Mouse (Mus musculus): ENCODE measurements around the gene Gm20481. TPM values are rescaled to one million over a fixed set of nuclear protein-coding genes. Genes with fewer than 3 reads are reported as not detected.
"Not testable (repeated sequence)": the region's sequence is repeated elsewhere in the genome, so short reads cannot be mapped to it uniquely, and the experiment has no call there.

Gene Gm20481
- polyA plus RNA-seq, 1 experiment from 2014 or later, result not detected

- no peaks in the 10 kb centered on the region for H3K9me3 ChIP-seq (ENCODE audit: control insufficient read depth)
- peak overlapping the region; percentile 32; the same call in 1 of the 2 replicates for H3K4me2 ChIP-seq (replicated peaks; ENCODE audit: low read depth)
- peak; percentile 62 for ATAC-seq
- 30% methylated on average over 4 of the region's 4 CpGs for WGBS
- H3K4me3 ChIP-seq (ENCODE audit: low read depth, low read length), result no peak overlapping the region
- peak overlapping the region; percentile 82 for H3K27ac ChIP-seq (ENCODE audit: low read depth, low read length)
- peaks cover 7% of the 10 kb centered on the region; the same call in 1 of the 2 replicates for H3K4me1 ChIP-seq (replicated peaks; ENCODE audit: control insufficient read depth, insufficient read depth, low read length)
- no peak overlapping the region for H3K9ac ChIP-seq (ENCODE audit: low read depth, low read length)
- no peak for TF ChIP-seq CTCF (IDR thresholded peaks at IDR 0.05; ENCODE audit: low read depth)
- H3K36me3 ChIP-seq (ENCODE audit: control insufficient read depth, insufficient read depth), result no peaks in the 10 kb centered on the region
- no peaks in the 10 kb centered on the region for H3K27me3 ChIP-seq (replicated peaks; ENCODE audit: control insufficient read depth, insufficient read depth, low read length)
These were observed 26.4 kb upstream of the Gm20481 start for GRCm38 (mm10) chr17:34943128-34943815.

- H3K4me3 ChIP-seq (ENCODE audit: low read depth, low read length), result no peak overlapping the region
- no peak for ATAC-seq
- TF ChIP-seq CTCF (IDR thresholded peaks at IDR 0.05; ENCODE audit: low read depth), result no peak
- H3K9ac ChIP-seq (ENCODE audit: low read depth, low read length), result no peak overlapping the region
- peaks cover 7% of the 10 kb centered on the region; the same call in 1 of the 2 replicates for H3K4me1 ChIP-seq (replicated peaks; ENCODE audit: control insufficient read depth, insufficient read depth, low read length)
- H3K27ac ChIP-seq (ENCODE audit: low read depth, low read length), result peak overlapping the region; percentile 82
- no peaks in the 10 kb centered on the region for H3K9me3 ChIP-seq (ENCODE audit: control insufficient read depth)
- 0 out of 2 replicates have a peak, but pooled peaks cover under 1% of the 10 kb centered on the region for H3K36me3 ChIP-seq (ENCODE audit: control insufficient read depth, insufficient read depth)
- H3K4me2 ChIP-seq (replicated peaks; ENCODE audit: low read depth), result no peak overlapping the region
- no peaks in the 10 kb centered on the region for H3K27me3 ChIP-seq (replicated peaks; ENCODE audit: control insufficient read depth, insufficient read depth, low read length)
These were observed 25.4 kb upstream of the Gm20481 start for GRCm38 (mm10) chr17:34944362-34944761.

DNA sequence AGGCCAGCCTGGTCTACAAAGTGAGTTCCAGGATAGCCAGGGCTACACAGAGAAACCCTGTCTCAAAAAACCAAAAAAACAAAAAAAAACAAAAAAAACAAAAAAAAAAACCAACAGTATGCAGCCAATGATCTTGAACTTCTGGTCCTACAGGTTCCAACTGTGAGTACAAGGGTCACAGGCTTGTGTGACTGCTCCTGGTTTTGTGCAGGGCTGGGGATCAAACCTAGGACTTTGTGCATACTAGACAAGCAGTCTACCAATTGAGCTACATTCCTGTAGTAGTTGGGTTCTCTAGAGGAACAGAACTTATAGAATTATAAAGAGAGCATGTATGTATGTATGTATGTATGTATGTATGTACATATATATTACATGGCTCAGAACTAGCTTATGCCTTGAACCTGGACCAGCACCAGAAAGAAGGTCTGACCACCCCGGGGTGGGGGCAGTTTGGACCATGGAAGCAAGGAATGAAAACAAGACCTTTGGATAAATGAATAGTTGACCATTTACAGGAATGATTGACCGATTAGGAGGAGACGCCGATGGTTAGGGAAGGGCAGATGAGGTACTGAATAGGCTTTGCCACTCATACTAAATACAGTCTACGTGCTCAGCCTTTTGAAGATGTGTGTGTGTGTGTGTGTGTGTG is 23.1 kb upstream of the Gm20481 start:
- Histone ChIP-seq H3K9me3 (ENCODE audit: control insufficient read depth) (no peaks in the 10 kb centered on the region), H3K4me1 (replicated peaks; ENCODE audit: control insufficient read depth, insufficient read depth, low read length) (peaks cover 6% of the 10 kb centered on the region), H3K9ac (ENCODE audit: low read depth, low read length) (no peak overlapping the region), H3K36me3 (ENCODE audit: control insufficient read depth, insufficient read depth) (0 out of 2 replicates have a peak, but pooled peaks cover 6% of the 10 kb centered on the region), H3K27me3 (replicated peaks; ENCODE audit: control insufficient read depth, insufficient read depth, low read length) (no peaks in the 10 kb centered on the region), H3K4me3 (ENCODE audit: low read depth, low read length) (no peak overlapping the region), H3K4me2 (replicated peaks; ENCODE audit: low read depth) (no peak overlapping the region), H3K27ac (ENCODE audit: low read depth, low read length) (no peak overlapping the region)
- WGBS, result 76% methylated on average over 5 of the region's 5 CpGs
- TF ChIP-seq CTCF (IDR thresholded peaks at IDR 0.05; ENCODE audit: low read depth), result no peak
- ATAC-seq, result no peak

GRCm38 (mm10) chr17:34947606-34948005 is 22.1 kb upstream of the Gm20481 start:
- TF ChIP-seq CTCF (IDR thresholded peaks at IDR 0.05; ENCODE audit: low read depth), result peak; percentile 75

DNA sequence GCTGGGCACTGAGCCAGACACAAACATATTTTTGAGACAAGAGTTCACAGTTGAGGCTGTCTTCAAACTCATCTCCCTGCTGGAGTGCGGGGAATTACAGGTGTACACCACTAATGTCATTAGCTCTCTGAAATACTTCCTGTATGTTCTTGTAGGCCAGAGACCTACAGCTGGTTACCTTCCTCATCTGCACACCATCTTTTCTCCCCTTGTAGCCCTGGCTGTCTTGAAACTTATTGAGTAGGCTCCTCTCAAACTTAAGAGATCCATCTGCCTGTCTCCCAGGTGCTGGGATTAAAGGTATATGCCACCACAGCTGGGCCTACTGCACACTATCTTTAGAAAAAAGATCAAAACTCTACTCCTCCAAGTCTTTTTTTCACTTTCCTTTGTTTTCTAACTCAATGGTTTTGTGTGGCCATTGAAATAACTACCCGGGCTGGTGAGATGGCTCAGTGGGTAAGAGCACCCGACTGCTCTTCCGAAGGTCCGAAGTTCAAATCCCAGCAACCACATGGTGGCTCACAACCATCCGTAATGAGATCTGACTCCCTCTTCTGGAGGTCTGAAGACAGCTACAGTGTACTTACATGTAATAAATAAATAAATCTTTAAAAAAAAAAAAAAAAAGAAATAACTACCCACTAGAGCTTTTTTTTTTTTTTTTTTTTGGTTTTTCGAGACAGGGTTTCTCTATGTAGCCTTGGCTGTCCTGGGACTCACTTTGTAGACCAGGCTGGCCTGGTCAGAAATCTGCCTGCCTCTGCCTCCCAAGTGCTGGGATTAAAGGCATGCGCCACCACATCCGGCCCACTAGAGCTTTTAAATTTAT is 20.8 kb upstream of the Gm20481 start:
- H3K4me3 ChIP-seq (ENCODE audit: low read depth, low read length); H3K9me3 ChIP-seq (ENCODE audit: control insufficient read depth); H3K27me3 ChIP-seq (replicated peaks; ENCODE audit: control insufficient read depth, insufficient read depth, low read length); H3K4me1 ChIP-seq (replicated peaks; ENCODE audit: control insufficient read depth, insufficient read depth, low read length); H3K9ac ChIP-seq (ENCODE audit: low read depth, low read length); H3K4me2 ChIP-seq (replicated peaks; ENCODE audit: low read depth); ATAC-seq; H3K36me3 ChIP-seq (ENCODE audit: control insufficient read depth, insufficient read depth): not testable (repeated sequence)
- 40% methylated on average over 8 of the region's 9 CpGs for WGBS
- H3K27ac ChIP-seq (ENCODE audit: low read depth, low read length), result peak overlapping the region; percentile 88
- TF ChIP-seq CTCF (IDR thresholded peaks at IDR 0.05; ENCODE audit: low read depth), result 0 out of 2 replicates have a peak, but pooled peaks have one; percentile 2

More at GRCm38 (mm10) chr17:34947606-34948005, 22.1 kb upstream of the Gm20481 start:
- WGBS, result 13% methylated on average over 8 of the region's 8 CpGs
- no peak for ATAC-seq
- Histone ChIP-seq H3K4me1 (replicated peaks; ENCODE audit: control insufficient read depth, insufficient read depth, low read length) (peaks cover 3% of the 10 kb centered on the region), H3K36me3 (ENCODE audit: control insufficient read depth, insufficient read depth) (0 out of 2 replicates have a peak, but pooled peaks cover 6% of the 10 kb centered on the region), H3K9ac (ENCODE audit: low read depth, low read length) (no peak overlapping the region), H3K27me3 (replicated peaks; ENCODE audit: control insufficient read depth, insufficient read depth, low read length) (no peaks in the 10 kb centered on the region), H3K4me2 (replicated peaks; ENCODE audit: low read depth) (no peak overlapping the region), H3K9me3 (ENCODE audit: control insufficient read depth) (no peaks in the 10 kb centered on the region), H3K4me3 (ENCODE audit: low read depth, low read length) (no peak overlapping the region), H3K27ac (ENCODE audit: low read depth, low read length) (no peak overlapping the region)

- Histone ChIP-seq H3K36me3 (ENCODE audit: control insufficient read depth, insufficient read depth) (0 out of 2 replicates have a peak, but pooled peaks cover 6% of the 10 kb centered on the region), H3K4me2 (replicated peaks; ENCODE audit: low read depth) (0 out of 2 replicates have a peak overlapping the region, but pooled peaks have one; percentile 17), H3K27me3 (replicated peaks; ENCODE audit: control insufficient read depth, insufficient read depth, low read length) (no peaks in the 10 kb centered on the region), H3K4me3 (ENCODE audit: low read depth, low read length) (no peak overlapping the region), H3K9ac (ENCODE audit: low read depth, low read length) (no peak overlapping the region), H3K4me1 (replicated peaks; ENCODE audit: control insufficient read depth, insufficient read depth, low read length) (no peaks in the 10 kb centered on the region; the same call in 1 of the 2 replicates), H3K9me3 (ENCODE audit: control insufficient read depth) (no peaks in the 10 kb centered on the region), H3K27ac (ENCODE audit: low read depth, low read length) (peak overlapping the region; percentile 88)
- WGBS, result 45% methylated on average over 4 of the region's 4 CpGs
- ATAC-seq, result no peak
- TF ChIP-seq CTCF (IDR thresholded peaks at IDR 0.05; ENCODE audit: low read depth), result no peak
These were observed 20.2 kb upstream of the Gm20481 start for GRCm38 (mm10) chr17:34949553-34949969.

All from intestine, postnatal 0 days (tissue).